Mouse (Mus musculus): ENCODE measurements around the gene Trim10. TPM values are rescaled to one million over a fixed set of nuclear protein-coding genes. Genes with fewer than 3 reads are reported as not detected.

Gene Trim10
- polyA plus RNA-seq, 1 experiment from 2014 or later: 1.8 TPM

DNA sequence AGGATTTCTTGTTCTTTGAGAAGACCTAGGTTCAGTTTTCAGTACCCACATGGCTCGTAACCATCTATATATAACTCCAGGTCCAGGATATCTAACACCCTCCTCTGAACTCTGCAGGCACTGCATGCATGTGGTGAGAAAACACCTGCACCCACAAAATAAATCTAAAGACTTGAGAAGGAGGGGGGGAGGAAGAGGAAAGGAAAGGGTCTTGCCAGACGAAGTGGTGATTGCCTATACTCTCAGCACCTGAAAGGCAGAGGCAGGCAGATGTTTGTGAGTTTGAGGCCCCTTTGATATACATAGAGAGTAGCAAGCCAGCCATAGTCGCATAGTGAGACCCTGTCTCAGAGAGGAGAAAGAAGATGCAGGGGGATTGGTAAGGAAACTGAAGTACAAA is 29.4 kb upstream of the Trim10 start:
- ATAC-seq (ENCODE audit: insufficient number of reproducible peaks, insufficient read depth, low FRiP score, low TSS enrichment, low read depth): no peak
- WGBS: 88% methylated on average over 3 of the region's 3 CpGs
- Histone ChIP-seq H3K9me3 (no peaks in the 10 kb centered on the region), H3K4me3 (no peak overlapping the region), H3K9ac (no peak overlapping the region), H3K27ac (no peak overlapping the region), H3K27me3 (no peaks in the 10 kb centered on the region), H3K36me3 (peaks cover 6% of the 10 kb centered on the region; the same call in 1 of the 2 replicates), H3K4me2 (no peak overlapping the region), H3K4me1 (peaks cover 25% of the 10 kb centered on the region)

DNA sequence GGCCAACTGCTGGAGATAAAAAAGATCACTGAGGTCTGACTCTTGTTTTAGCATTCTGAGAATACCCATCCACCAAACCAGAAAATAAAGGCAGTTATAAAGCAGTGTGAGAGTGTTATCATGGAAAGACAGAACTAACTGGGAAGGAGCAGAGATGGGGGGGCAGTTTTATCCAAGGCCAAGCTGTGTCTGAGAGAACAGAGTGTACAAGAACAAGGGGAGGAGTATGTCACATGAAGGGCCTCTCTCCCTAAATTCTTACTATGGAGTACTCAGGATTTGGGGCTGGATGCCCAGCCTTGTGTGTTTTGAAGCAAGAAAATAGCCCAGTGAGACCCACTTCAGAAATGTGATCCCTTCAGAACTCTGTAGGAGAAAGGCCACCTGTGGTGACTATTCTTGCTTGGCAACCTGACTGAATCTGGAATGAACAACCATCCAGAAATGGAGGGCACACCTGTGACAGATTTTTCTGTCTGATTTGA is 28.4 kb upstream of the Trim10 start:
- Histone ChIP-seq H3K9me3 (no peaks in the 10 kb centered on the region), H3K27me3 (no peaks in the 10 kb centered on the region), H3K4me3 (no peak overlapping the region), H3K9ac (no peak overlapping the region), H3K36me3 (peaks cover 6% of the 10 kb centered on the region; the same call in 1 of the 2 replicates), H3K4me1 (peaks cover 20% of the 10 kb centered on the region), H3K27ac (no peak overlapping the region), H3K4me2 (no peak overlapping the region)
- ATAC-seq (ENCODE audit: insufficient number of reproducible peaks, insufficient read depth, low FRiP score, low TSS enrichment, low read depth): no peak

DNA sequence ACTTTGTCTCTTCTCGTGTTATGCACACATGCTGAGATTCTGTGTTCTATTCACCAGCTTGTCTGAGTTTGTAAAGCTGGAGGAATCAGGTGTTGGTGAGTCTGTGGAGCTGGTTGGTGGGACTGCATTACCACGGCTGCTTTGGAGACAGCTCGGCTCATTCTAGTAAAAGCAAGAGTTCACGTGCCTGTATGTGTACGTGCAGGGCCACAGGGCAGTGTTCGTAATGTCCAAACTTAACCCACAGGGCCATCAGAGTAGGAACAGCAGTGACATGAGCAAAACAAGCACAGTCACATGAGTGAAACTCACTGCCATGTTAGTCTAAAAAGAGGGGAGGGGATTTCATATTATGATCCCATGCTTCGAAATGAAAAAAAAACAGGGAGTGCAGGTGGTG is 25.7 kb upstream of the Trim10 start:
- no peak overlapping the region for H3K27ac ChIP-seq
- no peak overlapping the region for H3K4me3 ChIP-seq
- no peak overlapping the region for H3K9ac ChIP-seq
- peaks cover 9% of the 10 kb centered on the region for H3K4me1 ChIP-seq
- ATAC-seq (ENCODE audit: insufficient number of reproducible peaks, insufficient read depth, low FRiP score, low TSS enrichment, low read depth): no peak
- no peaks in the 10 kb centered on the region for H3K9me3 ChIP-seq
- H3K4me2 ChIP-seq: no peak overlapping the region
- peaks cover 16% of the 10 kb centered on the region; the same call in 1 of the 2 replicates for H3K36me3 ChIP-seq
- no peaks in the 10 kb centered on the region for H3K27me3 ChIP-seq
- WGBS: 84% methylated on average over 7 of the region's 7 CpGs

DNA sequence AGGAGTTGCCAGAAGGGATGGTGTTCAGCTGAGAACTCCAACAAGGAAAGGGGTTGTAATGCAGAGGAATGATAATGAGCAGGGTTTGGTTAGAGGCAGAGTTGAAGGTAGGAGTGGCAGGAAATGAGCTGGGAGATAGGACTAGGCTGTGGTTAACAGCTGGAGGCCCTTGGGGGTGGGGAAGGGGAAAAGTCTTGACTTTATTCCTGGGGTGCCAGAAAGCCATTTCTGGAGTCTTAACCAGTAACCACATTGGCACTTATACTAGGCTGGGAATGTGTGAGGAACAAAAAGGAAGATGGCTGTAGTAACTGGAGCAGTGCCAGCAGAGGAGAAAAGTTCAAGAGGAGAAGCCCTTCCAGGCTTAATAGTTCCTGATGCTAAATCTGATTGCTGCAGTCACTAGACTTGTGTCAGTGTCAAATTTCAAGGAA is 25.1 kb upstream of the Trim10 start:
- peaks cover 16% of the 10 kb centered on the region; the same call in 1 of the 2 replicates for H3K36me3 ChIP-seq
- ATAC-seq (ENCODE audit: insufficient number of reproducible peaks, insufficient read depth, low FRiP score, low TSS enrichment, low read depth): no peak

DNA sequence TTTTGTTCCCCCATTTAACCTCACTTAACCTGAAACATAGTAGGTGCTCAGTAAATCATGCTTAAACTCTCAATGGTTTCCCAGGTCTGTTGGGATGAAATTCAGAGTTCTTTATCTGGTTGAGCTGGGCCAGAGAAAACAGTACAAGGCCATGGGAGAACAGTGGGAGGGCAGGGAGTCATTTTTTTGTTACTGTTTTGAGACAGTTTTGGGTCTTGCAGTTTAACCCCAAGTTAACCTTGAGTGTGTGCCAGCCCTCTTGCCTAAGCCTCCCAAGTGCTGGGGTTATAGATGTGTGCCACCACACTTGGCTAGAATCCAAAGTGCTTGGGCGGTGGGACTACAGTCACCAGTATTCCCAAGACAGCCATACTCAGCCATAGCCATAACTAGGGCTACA is 24.6 kb upstream of the Trim10 start:
- H3K27me3 ChIP-seq: no peaks in the 10 kb centered on the region
- H3K4me1 ChIP-seq: peaks cover 9% of the 10 kb centered on the region
- H3K4me2 ChIP-seq: no peak overlapping the region
- H3K36me3 ChIP-seq: peaks cover 16% of the 10 kb centered on the region; the same call in 1 of the 2 replicates
- H3K27ac ChIP-seq: no peak overlapping the region
- no peaks in the 10 kb centered on the region for H3K9me3 ChIP-seq
- 73% methylated on average over 1 of the region's 1 CpGs for WGBS
- no peak overlapping the region for H3K4me3 ChIP-seq
- no peak for ATAC-seq (ENCODE audit: insufficient number of reproducible peaks, insufficient read depth, low FRiP score, low TSS enrichment, low read depth)
- H3K9ac ChIP-seq: no peak overlapping the region

More for the DNA sequence above, 25.1 kb upstream of the Trim10 start:
- H3K27ac ChIP-seq: no peak overlapping the region
- H3K9ac ChIP-seq: no peak overlapping the region
- peaks cover 9% of the 10 kb centered on the region for H3K4me1 ChIP-seq
- H3K4me3 ChIP-seq: no peak overlapping the region
- no peaks in the 10 kb centered on the region for H3K9me3 ChIP-seq
- no peak overlapping the region for H3K4me2 ChIP-seq
- H3K27me3 ChIP-seq: no peaks in the 10 kb centered on the region

DNA sequence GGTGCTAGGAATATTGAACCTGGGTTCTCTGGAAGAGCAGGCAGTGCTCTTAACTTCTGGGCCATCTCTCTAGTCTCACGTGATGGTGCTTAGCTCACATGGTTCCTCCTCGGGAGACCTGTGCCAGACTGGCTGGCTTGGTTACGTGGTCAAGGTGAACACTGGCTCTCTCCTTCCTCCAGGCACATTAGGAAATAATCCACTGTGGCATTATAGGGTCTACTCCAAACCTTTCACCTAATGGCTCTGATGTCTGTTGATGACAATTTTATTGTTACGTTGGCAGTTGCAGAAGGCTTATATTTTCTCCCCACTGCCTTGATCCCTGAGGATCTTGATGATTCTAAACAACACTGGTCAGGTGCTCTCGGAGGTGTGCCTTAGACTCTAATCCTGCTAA is 20.5 kb upstream of the Trim10 start:
- peaks cover 46% of the 10 kb centered on the region for H3K36me3 ChIP-seq
- H3K27ac ChIP-seq: no peak overlapping the region
- 85% methylated on average over 5 of the region's 5 CpGs for WGBS
- no peak for ATAC-seq (ENCODE audit: insufficient number of reproducible peaks, insufficient read depth, low FRiP score, low TSS enrichment, low read depth)
- no peak overlapping the region for H3K4me3 ChIP-seq
- H3K9ac ChIP-seq: no peak overlapping the region
- no peaks in the 10 kb centered on the region for H3K9me3 ChIP-seq
- H3K27me3 ChIP-seq: no peaks in the 10 kb centered on the region
- no peak overlapping the region for H3K4me2 ChIP-seq
- H3K4me1 ChIP-seq: peaks cover 5% of the 10 kb centered on the region

DNA sequence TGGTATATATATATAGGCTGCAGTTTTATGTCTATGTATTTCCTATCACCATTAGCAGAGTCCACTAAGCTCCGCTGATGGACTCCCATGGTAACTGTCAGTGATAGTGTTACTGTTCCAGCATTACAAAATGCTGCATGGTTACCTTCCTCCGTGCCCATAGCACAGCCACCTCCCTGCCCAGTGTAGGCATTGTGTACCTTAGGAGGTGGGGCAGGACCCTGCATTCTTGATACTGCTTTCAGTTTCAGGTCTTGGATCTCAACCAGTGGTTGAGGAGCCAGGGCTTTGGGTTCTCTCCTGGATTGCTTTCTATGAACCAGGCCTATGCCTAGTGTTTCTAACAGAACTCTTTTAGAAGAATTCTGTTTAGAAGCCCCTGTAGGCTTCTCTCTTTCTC is 19.4 kb upstream of the Trim10 start:
- no peak for ATAC-seq (ENCODE audit: insufficient number of reproducible peaks, insufficient read depth, low FRiP score, low TSS enrichment, low read depth)
- no peak overlapping the region for H3K4me2 ChIP-seq
- 94% methylated on average over 2 of the region's 2 CpGs for WGBS

DNA sequence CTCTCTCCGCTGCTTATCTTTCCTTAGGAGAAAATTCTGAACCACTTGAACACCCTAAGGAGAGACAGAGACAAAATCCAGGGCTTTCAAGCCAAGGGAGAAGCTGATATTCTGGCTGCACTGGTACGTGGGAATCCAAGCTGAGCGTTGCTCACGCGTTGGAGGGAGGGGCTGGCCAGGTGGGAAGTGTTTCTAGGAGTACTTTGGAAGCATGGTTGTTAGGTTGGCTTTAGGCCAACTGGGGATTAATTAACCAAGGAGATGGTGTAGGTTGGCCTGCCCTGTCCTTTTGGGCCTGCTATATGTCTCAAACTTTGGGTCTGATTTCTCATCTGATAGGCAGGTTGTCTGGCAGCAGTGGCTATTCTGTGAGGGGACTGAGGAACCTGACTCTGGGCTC is 18.2 kb upstream of the Trim10 start:
- no peak for ATAC-seq (ENCODE audit: insufficient number of reproducible peaks, insufficient read depth, low FRiP score, low TSS enrichment, low read depth)
- no peak overlapping the region for H3K4me2 ChIP-seq
- no peak overlapping the region for H3K27ac ChIP-seq
- no peak overlapping the region for H3K9ac ChIP-seq
- H3K4me3 ChIP-seq: no peak overlapping the region
- no peaks in the 10 kb centered on the region for H3K9me3 ChIP-seq
- H3K36me3 ChIP-seq: peaks cover 68% of the 10 kb centered on the region
- WGBS: 84% methylated on average over 5 of the region's 5 CpGs
- H3K27me3 ChIP-seq: no peaks in the 10 kb centered on the region
- H3K4me1 ChIP-seq: no peaks in the 10 kb centered on the region

More for the DNA sequence above, 19.4 kb upstream of the Trim10 start:
- Histone ChIP-seq H3K27me3 (no peaks in the 10 kb centered on the region), H3K27ac (no peak overlapping the region), H3K36me3 (peaks cover 57% of the 10 kb centered on the region), H3K9me3 (no peaks in the 10 kb centered on the region), H3K9ac (no peak overlapping the region), H3K4me1 (no peaks in the 10 kb centered on the region), H3K4me3 (no peak overlapping the region)

DNA sequence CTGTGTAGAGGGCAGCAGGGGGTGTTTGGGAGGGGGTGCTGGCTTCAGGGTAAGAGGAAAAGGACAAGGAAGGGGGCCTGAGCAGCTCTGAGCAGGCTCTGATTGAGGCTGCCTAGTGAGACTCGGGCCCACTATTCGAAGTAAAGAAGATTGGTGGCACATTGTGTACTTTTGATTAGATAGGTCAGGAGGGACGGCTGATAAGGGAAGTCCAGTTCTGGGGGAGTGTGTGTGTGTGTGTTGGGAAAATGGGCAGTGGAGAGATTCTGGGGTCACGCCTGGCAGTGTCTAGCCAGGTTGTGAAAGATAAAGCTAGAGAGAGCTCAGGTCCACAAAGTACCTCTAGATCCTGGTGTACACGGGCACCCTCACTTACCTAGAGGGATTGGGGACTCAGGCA is 17.7 kb upstream of the Trim10 start:
- ATAC-seq (ENCODE audit: insufficient number of reproducible peaks, insufficient read depth, low FRiP score, low TSS enrichment, low read depth): no peak
- Histone ChIP-seq H3K36me3 (peaks cover 68% of the 10 kb centered on the region), H3K9me3 (no peaks in the 10 kb centered on the region), H3K9ac (no peak overlapping the region), H3K4me1 (no peaks in the 10 kb centered on the region), H3K27ac (no peak overlapping the region), H3K27me3 (no peaks in the 10 kb centered on the region), H3K4me2 (no peak overlapping the region), H3K4me3 (no peak overlapping the region)
- WGBS: 89% methylated on average over 5 of the region's 5 CpGs

DNA sequence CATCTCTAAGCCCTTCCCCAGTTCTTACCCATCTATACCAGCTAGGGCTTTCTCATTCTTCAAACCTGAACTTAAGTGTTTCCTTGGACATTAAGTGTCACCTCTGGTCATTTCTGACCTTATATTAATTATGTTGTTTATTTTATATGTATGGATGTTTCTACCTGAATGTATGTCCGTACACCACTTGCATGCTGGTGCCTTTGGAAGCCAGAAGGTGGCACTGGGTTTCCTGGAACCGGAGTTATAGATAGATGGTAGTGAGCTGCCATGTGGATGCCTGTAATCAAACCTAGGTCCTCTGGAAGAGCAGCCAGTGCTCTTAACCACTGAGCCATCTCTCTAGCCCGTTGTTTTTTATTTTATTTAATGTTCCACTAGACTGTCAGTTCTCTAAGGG is 13.9 kb upstream of the Trim10 start:
- Histone ChIP-seq H3K9ac (no peak overlapping the region), H3K27me3 (no peaks in the 10 kb centered on the region), H3K36me3 (peaks cover 93% of the 10 kb centered on the region), H3K27ac (no peak overlapping the region), H3K4me3 (no peak overlapping the region), H3K4me1 (no peaks in the 10 kb centered on the region), H3K9me3 (no peaks in the 10 kb centered on the region), H3K4me2 (no peak overlapping the region)
- ATAC-seq (ENCODE audit: insufficient number of reproducible peaks, insufficient read depth, low FRiP score, low TSS enrichment, low read depth): no peak
- WGBS: 94% methylated on average over 3 of the region's 3 CpGs

DNA sequence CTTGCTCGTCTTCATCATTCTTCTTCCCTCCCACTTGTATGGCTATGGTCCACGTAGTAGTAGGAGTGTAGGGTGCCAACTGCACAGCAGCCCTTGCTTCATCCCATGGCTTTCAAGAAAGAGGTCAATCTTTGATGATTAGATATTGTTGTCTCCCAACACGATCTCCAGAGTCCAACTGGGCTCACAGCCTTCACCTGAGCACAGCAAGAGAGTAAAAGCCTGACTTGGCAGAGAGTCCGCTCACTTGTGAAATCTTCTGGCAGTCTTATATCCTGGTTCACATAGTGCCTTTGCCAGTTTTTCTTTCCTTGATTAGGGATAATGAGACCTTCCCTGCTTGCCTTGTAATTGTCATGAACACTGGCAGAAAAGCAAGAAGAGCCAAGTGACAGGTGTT is 13.1 kb upstream of the Trim10 start:
- no peak for ATAC-seq (ENCODE audit: insufficient number of reproducible peaks, insufficient read depth, low FRiP score, low TSS enrichment, low read depth)
- 94% methylated on average over 4 of the region's 4 CpGs for WGBS

DNA sequence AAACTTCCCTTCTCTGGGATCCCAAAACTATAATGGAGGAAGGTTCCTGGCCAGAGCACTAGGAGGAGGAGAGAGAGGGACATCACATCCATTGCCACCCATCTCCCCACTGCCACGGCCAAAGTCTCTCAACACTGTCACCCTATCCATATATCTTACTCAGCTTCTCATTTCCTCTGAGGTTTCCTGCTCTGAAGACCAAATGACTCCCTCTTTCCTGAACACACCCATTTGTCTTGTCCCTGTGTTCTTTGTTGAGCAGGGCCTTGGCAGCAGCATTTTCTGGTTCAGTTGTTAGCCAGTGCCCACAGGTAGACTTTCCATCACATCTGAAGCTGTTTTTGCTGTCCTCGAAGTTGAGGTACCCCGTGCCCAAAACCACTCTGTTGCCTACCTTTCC is 11.2 kb upstream of the Trim10 start:
- ATAC-seq (ENCODE audit: insufficient number of reproducible peaks, insufficient read depth, low FRiP score, low TSS enrichment, low read depth): no peak
- Histone ChIP-seq H3K27me3 (no peaks in the 10 kb centered on the region), H3K4me1 (no peaks in the 10 kb centered on the region), H3K9ac (no peak overlapping the region), H3K36me3 (peaks cover 66% of the 10 kb centered on the region), H3K9me3 (no peaks in the 10 kb centered on the region), H3K4me3 (no peak overlapping the region), H3K4me2 (no peak overlapping the region), H3K27ac (no peak overlapping the region)
- WGBS: 93% methylated on average over 3 of the region's 3 CpGs

More for the DNA sequence above, 13.1 kb upstream of the Trim10 start:
- H3K4me2 ChIP-seq: no peak overlapping the region
- no peaks in the 10 kb centered on the region for H3K4me1 ChIP-seq
- H3K9ac ChIP-seq: no peak overlapping the region
- no peaks in the 10 kb centered on the region for H3K9me3 ChIP-seq
- H3K36me3 ChIP-seq: peaks cover 86% of the 10 kb centered on the region
- H3K27me3 ChIP-seq: no peaks in the 10 kb centered on the region
- H3K4me3 ChIP-seq: no peak overlapping the region
- no peak overlapping the region for H3K27ac ChIP-seq

DNA sequence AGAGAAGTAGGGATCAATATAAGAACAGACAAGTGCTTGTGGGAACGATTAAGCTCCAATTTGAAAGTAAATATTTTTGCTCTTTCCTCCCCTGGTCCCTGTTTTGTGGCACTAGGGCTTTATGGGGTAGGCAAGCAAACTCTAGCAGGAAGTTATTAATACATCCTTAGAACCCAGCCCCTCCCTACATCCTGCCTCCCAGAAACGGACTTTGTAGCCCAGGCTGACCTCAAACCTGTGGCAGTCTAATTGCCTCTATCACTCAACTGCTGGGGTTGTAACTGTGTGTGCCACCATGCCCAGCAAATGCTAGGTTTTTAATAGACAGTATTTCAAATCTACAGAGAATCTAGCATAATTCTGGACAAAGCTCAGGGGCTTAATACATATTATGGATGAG is 7.7 kb upstream of the Trim10 start:
- Histone ChIP-seq H3K9ac (no peak overlapping the region), H3K4me3 (no peak overlapping the region), H3K27me3 (peaks cover 20% of the 10 kb centered on the region), H3K36me3 (peaks cover 31% of the 10 kb centered on the region), H3K4me2 (no peak overlapping the region), H3K27ac (no peak overlapping the region), H3K4me1 (0 out of 2 replicates have a peak, but pooled peaks cover 2% of the 10 kb centered on the region), H3K9me3 (no peaks in the 10 kb centered on the region)
- ATAC-seq (ENCODE audit: insufficient number of reproducible peaks, insufficient read depth, low FRiP score, low TSS enrichment, low read depth): no peak
- 49% methylated on average over 2 of the region's 2 CpGs for WGBS

Data from embryonic facial prominence, embryonic 13.5 days (tissue).